ENCODE assay signal across 9 mouse cellular contexts in the genomic region with DNA sequence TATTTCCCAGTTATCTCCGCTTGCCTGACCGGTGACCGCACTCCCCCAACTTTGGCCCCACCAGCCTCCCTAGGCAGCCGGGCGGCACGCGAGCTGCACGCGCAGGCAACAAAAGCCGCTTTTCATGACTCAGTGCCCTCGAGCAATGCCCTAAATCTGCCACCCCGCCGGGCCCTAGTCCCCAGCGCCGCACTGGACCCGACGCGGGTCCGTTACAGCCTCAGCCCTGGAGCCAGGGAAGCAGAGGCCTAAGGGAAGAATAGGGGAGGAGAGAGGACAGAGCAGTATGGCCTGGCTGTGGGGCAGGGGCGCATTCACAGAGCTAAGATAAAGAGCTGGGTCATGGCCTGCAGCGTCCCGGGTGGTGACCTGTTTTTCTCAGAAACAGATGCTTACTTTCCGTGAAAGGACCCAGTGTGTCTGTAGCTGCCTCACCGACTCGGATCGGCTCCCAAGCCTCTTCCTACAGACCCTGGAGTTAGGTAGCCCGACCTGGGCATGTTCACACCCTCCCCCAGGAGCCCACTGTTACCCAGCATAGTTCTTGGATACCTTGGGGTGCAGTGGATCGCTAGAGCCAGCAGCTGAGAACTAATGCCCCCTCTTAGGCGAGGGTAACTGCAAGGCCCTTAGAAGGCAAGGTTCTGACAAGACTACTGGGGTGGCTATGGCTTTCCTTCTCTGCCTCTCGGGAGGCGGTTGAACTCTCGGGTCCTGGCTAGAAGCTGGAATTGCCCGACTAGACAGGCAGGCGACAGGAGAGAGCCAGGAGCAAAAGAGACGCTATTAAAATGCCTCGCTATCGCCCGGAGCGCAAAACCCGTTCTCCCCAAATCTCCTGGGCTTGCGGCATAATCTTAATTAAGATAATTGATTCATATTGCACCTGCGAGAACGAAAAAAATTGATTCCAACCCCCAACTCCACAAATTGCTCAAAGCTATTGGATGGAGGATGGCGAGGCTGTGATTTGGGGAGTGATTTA. TPM values are rescaled to one million over a fixed set of nuclear protein-coding genes. Genes with fewer than 3 reads are reported as not detected.
DNase-seq lines count a peak whose midpoint lies in the region; ATAC-seq and TF ChIP-seq lines count a peak whose summit lies in the region.
"Had no signal": no experiment of that assay in that cellular context is flagged by ENCODE, and none has a peak within 500 bp of the region (broad histone marks: within the 10 kb centered on the region; RNA-seq: fewer than 3 reads in every experiment).

No protein-coding gene starts in this region.

- H3K4me3 ChIP-seq in forebrain, embryonic 16.5 days (replicated peaks; ENCODE audit: low read length), result peak overlapping the region; percentile 17
- peak overlapping the region; percentile 19 for H3K4me3 ChIP-seq in midbrain, embryonic 16.5 days (ENCODE audit: low read depth, low read length)
- no peak overlapping the region for H3K4me3 ChIP-seq in lung, adult 2 months (replicated peaks; ENCODE audit: extremely low read depth, low read depth, low read length)

- H3K4me2 ChIP-seq in forebrain, embryonic 16.5 days (ENCODE audit: low read length), result peak overlapping the region; percentile 50
- peak overlapping the region; percentile 51 for H3K4me2 ChIP-seq in midbrain, embryonic 16.5 days (ENCODE audit: low read length)

- peaks cover 37% of the 10 kb centered on the region for H3K4me1 ChIP-seq in forebrain, embryonic 16.5 days (replicated peaks; ENCODE audit: control insufficient read depth, insufficient read depth, low read length)
- peaks cover 29% of the 10 kb centered on the region for H3K4me1 ChIP-seq in midbrain, embryonic 16.5 days (ENCODE audit: control insufficient read depth, insufficient read depth, low read length)
- no peaks in the 10 kb centered on the region for H3K4me1 ChIP-seq in lung, adult 2 months (ENCODE audit: control insufficient read depth, insufficient read depth, low read length)

- no peak for TF ChIP-seq CTCF in lung, adult 2 months (IDR thresholded peaks at IDR 0.05; ENCODE audit: insufficient read depth, low read length)

- peak overlapping the region; percentile 77 for H3K27ac ChIP-seq in forebrain, embryonic 16.5 days (ENCODE audit: low read length)
- peak overlapping the region; percentile 18; the same call in 1 of the 2 replicates for H3K27ac ChIP-seq in midbrain, embryonic 16.5 days (ENCODE audit: low read length)

- no peaks in the 10 kb centered on the region for H3K36me3 ChIP-seq in forebrain, embryonic 16.5 days (ENCODE audit: control insufficient read depth, insufficient read depth)
- H3K36me3 ChIP-seq in midbrain, embryonic 16.5 days (ENCODE audit: control insufficient read depth, insufficient read depth, low read length), result no peaks in the 10 kb centered on the region

- H3K9ac ChIP-seq in forebrain, embryonic 16.5 days (replicated peaks; ENCODE audit: low read depth, low read length), result peak overlapping the region; percentile 49
- H3K9ac ChIP-seq in midbrain, embryonic 16.5 days (ENCODE audit: low read depth, low read length), result peak overlapping the region; percentile 15

- peaks cover 20% of the 10 kb centered on the region for H3K27me3 ChIP-seq in forebrain, embryonic 16.5 days (replicated peaks; ENCODE audit: control insufficient read depth, insufficient read depth, low read length)
- peaks cover 8% of the 10 kb centered on the region for H3K27me3 ChIP-seq in midbrain, embryonic 16.5 days (ENCODE audit: control insufficient read depth, insufficient read depth, low read depth, low read length)

- WGBS in forebrain, embryonic 16.5 days, result under 1% methylated on average over 44 of the region's 44 CpGs
- WGBS in midbrain, embryonic 16.5 days, result 4% methylated on average over 44 of the region's 44 CpGs
- 4% methylated on average over 44 of the region's 44 CpGs for WGBS in lung, adult 2 months

- no peak for TF ChIP-seq POLR2A in lung, adult 2 months (IDR thresholded peaks at IDR 0.05; ENCODE audit: borderline replicate concordance, extremely low read depth, low read depth, low read length)

- H3K9me3 ChIP-seq in forebrain, embryonic 16.5 days (ENCODE audit: control insufficient read depth, low read length), result no peaks in the 10 kb centered on the region
- H3K9me3 ChIP-seq in midbrain, embryonic 16.5 days (replicated peaks; ENCODE audit: control insufficient read depth, low read length, poor library complexity, severe bottlenecking), result no peaks in the 10 kb centered on the region

- no peak for DNase-seq in cerebellum, postnatal 4 days (ENCODE audit: low spot score in 2 of 2)
- peak; percentile 76 for DNase-seq in cerebellum, adult 8-10 months
- DNase-seq in heart, adult 11 months, result no peak
- DNase-seq in lung, adult 2 months, result no peak
- DNase-seq in frontal cortex, postnatal 10 days (ENCODE audit: low spot score in 2 of 2), result no peak
- DNase-seq: kidney, adult 18-20 months had no signal

- peak; percentile 21 for ATAC-seq in cerebellum, adult (ENCODE audit: insufficient number of reproducible peaks, low FRiP score, low TSS enrichment)
- ATAC-seq in forebrain, embryonic 16.5 days, result peak; percentile 13; the same call in 1 of the 2 replicates
- ATAC-seq in midbrain, embryonic 16.5 days, result no peak

RNA-seq across cellular contexts. Expression of gene Cerkl, which starts 2.8 kb away (rescaled TPM):
- polyA plus RNA-seq in forebrain, embryonic 16.5 days (2015; fragmentation: Nextera tagmentation; extraction: Ambion mirVana), result 1.3 and 1.5 TPM in 2 replicates
- polyA plus RNA-seq in midbrain, embryonic 16.5 days (2015; fragmentation: Nextera tagmentation; extraction: Ambion mirVana), result 0.84 and 1.9 TPM in 2 replicates
- polyA plus RNA-seq in lung, adult 2 months (2012; rRNA removed), result 1.1 and 1.2 TPM in 2 replicates

RNA-seq across cellular contexts. Expression of gene Neurod1, which starts 2.8 kb away (rescaled TPM):
- 55.8 and 68.6 TPM in 2 replicates for polyA plus RNA-seq in forebrain, embryonic 16.5 days (2015; fragmentation: Nextera tagmentation; extraction: Ambion mirVana)
- 12.8 and 22.7 TPM in 2 replicates for polyA plus RNA-seq in midbrain, embryonic 16.5 days (2015; fragmentation: Nextera tagmentation; extraction: Ambion mirVana)
- not detected in 2 replicates for polyA plus RNA-seq in lung, adult 2 months (2012; rRNA removed)

Comparison
In these comparisons a context has a peak if more than half of its experiments do, and no peak if none do; other contexts are left out.
1. RNA of gene Neurod1, which starts 2.8 kb away (polyA plus RNA-seq): 55.8 to 68.6 TPM in forebrain, embryonic 16.5 days and 12.8 to 22.7 TPM in midbrain, embryonic 16.5 days; not detected in lung, adult 2 months; every median in the first group is over 10 times any median in the second.